Mouse (Mus musculus): ENCODE results near the gene Zbtb20.

DNA sequence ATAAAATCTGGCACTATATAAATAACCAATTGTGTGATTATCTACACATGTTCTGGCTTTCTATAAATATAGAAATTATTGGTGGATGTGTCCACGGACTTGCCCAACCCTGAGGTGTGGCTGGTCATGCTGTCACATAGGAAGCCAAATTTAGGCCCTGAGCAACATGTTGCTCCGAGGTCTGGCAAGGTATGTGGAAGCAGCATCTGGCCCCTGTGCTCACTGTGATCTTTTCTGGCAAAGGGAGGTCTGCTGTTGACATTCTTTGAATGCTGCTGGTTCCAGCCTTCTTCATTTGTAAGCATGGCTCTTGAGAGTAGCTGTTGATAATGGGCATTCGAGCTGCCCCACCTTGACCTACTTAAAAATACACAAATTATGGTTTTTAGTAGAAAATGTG lies 35.0 kb downstream of the Zbtb20 start:
- no peak for TF ChIP-seq CTCF (IDR thresholded peaks at IDR 0.05; ENCODE audit: low read depth, low read length)
- TF ChIP-seq POLR2A (IDR thresholded peaks at IDR 0.05; ENCODE audit: borderline replicate concordance, low read depth, low read length): no peak

Data from bone marrow macrophage, adult 2 months (primary cell).